Mouse (Mus musculus) bone marrow, adult 2 months (tissue): ENCODE measurements around the gene BC037034.

Experiments used
- CTCF ChIP-seq: fragments of 200-500 bp; IDR thresholded peaks from 2 replicates; pipeline ENCODE4 v1.5.1; 2011; ENCODE audit warnings: low read length, control low read depth; ENCODE audit not compliant: control insufficient read depth, insufficient read depth
- POLR2A ChIP-seq: fragments of 200-500 bp; IDR thresholded peaks from 2 replicates; pipeline ENCODE4 v1.6.1; 2011; ENCODE audit warnings: low read depth, mild to moderate bottlenecking, control low read depth, low read length, borderline replicate concordance; ENCODE audit not compliant: control insufficient read depth

- TF ChIP-seq CTCF (no peak), POLR2A (no peak)
Observed at GRCm38 (mm10) chr5:138275216-138276050, 11.6 kb upstream of the BC037034 start.
